Mouse (Mus musculus) forebrain, embryonic 15.5 days (tissue): ENCODE measurements around the gene Tmem265. TPM values are rescaled to one million over a fixed set of nuclear protein-coding genes. Genes with fewer than 3 reads are reported as not detected.

Experiments used
- ATAC-seq: fragments of 200-750 bp; cut with Nextera tagmentation; replicated peaks from 2 replicates; pipeline ENCODE4 v1.8.0; 2017; ENCODE audit warnings: mild to moderate bottlenecking, moderate TSS enrichment, moderate library complexity
- H3K27ac ChIP-seq: fragments of 300-500 bp; sonication (generic); replicated peaks from 2 replicates; pipeline ENCODE4 v1.5.1; 2015; ENCODE audit warnings: mild to moderate bottlenecking, inconsistent platforms
- H3K27me3 ChIP-seq: fragments of 300-500 bp; sonication (generic); 2 replicates; pipeline ENCODE4 v1.6.1; 2015; ENCODE audit warnings: inconsistent platforms
- H3K36me3 ChIP-seq: fragments of 300-500 bp; sonication (generic); 2 replicates; pipeline ENCODE4 v1.6.1; 2015; ENCODE audit warnings: mild to moderate bottlenecking, inconsistent platforms
- H3K4me1 ChIP-seq: fragments of 300-500 bp; sonication (generic); 2 replicates; pipeline ENCODE4 v1.6.1; 2015; ENCODE audit warnings: inconsistent platforms
- H3K4me2 ChIP-seq: fragments of 300-500 bp; sonication (generic); replicated peaks from 2 replicates; pipeline ENCODE4 v1.6.1; 2015; ENCODE audit warnings: mild to moderate bottlenecking, inconsistent platforms
- H3K4me3 ChIP-seq: fragments of 300-500 bp; sonication (generic); 2 replicates; pipeline ENCODE4 v1.5.1; 2015; ENCODE audit warnings: mild to moderate bottlenecking, inconsistent platforms
- H3K9ac ChIP-seq: fragments of 300-500 bp; sonication (generic); replicated peaks from 2 replicates; pipeline ENCODE4 v1.6.1; 2015; ENCODE audit warnings: mild to moderate bottlenecking, inconsistent platforms
- H3K9me3 ChIP-seq: fragments of 300-500 bp; sonication (generic); 2 replicates; pipeline ENCODE4 v1.6.1; 2016; ENCODE audit warnings: inconsistent platforms
- WGBS: fragments of 180-500 bp; shearing (Covaris S2); methylation state at CpG from one replicate; pipeline ENCODE4 v1.1.7; 2015; ENCODE audit warnings: mixed read lengths; 5-methylcytosine and 5-hydroxymethylcytosine counted together
- polyA plus RNA-seq: library from polyadenylated mRNA; unstranded; fragments of >200 nt; fragmentation: Nextera tagmentation; extraction: Ambion mirVana; gene quantifications from 2 replicates; pipeline ENCODE4 v1.2.1, GENCODE M21; 2015

Tmem265 gene
- polyA plus RNA-seq, 1 experiment from 2014 or later, result 3.7 TPM

- WGBS, result under 1% methylated on average over 50 of the region's 50 CpGs
- H3K4me2 ChIP-seq, result peak within 1 kb of the TSS; percentile 94
- peak within 1 kb of the TSS; percentile 89 for H3K27ac ChIP-seq
- peaks cover 26% of the 10 kb centered on the region for H3K36me3 ChIP-seq
- peak within 1 kb of the TSS; percentile 100 for H3K4me3 ChIP-seq
- H3K27me3 ChIP-seq, result no peaks in the 10 kb centered on the region
- H3K9ac ChIP-seq, result peak within 1 kb of the TSS; percentile 81
- H3K4me1 ChIP-seq, result peaks cover 33% of the 10 kb centered on the region
- H3K9me3 ChIP-seq, result no peaks in the 10 kb centered on the region
- ATAC-seq, result peak; percentile 91
These were observed 54.0 kb downstream of the Tmem265 start, which contains the start of gene Zfp629 for GRCm38 (mm10) chr7:127614891-127615843. Gene Zfp629 (minus strand): TSS chr7:127615797.

GRCm38 (mm10) chr7:127616336-127616735 lies 55.1 kb downstream of the Tmem265 start:
- no peak overlapping the region for H3K27ac ChIP-seq

More at GRCm38 (mm10) chr7:127616336-127616735, 55.1 kb downstream of the Tmem265 start:
- Histone ChIP-seq H3K4me2 (peak overlapping the region; percentile 94), H3K27me3 (no peaks in the 10 kb centered on the region), H3K9me3 (no peaks in the 10 kb centered on the region), H3K4me1 (peaks cover 33% of the 10 kb centered on the region), H3K9ac (0 out of 2 replicates have a peak overlapping the region, but pooled peaks have one; percentile 81), H3K4me3 (peak overlapping the region; percentile 100), H3K36me3 (peaks cover 14% of the 10 kb centered on the region)
- no peak for ATAC-seq
- WGBS, result 69% methylated on average over 1 of the region's 1 CpGs

Other genes starting within 250 kb of the Tmem265 start
- 12.1 and 12.7 TPM in 2 replicates for gene Zfp768, start 215.8 kb upstream of the Tmem265 start, polyA plus RNA-seq
- 7.6 and 8.9 TPM in 2 replicates for gene Zfp747, start 185.3 kb upstream of the Tmem265 start, polyA plus RNA-seq
- 4.8 and 5.5 TPM in 2 replicates for gene 9130019O22Rik, start 174.2 kb upstream of the Tmem265 start, polyA plus RNA-seq
- gene E430018J23Rik, start 167.8 kb upstream of the Tmem265 start, polyA plus RNA-seq, result 5.4 and 5.9 TPM in 2 replicates
- gene Zfp764, start 154.6 kb upstream of the Tmem265 start, polyA plus RNA-seq, result 4.6 and 6.1 TPM in 2 replicates
- gene Zfp688, start 139.3 kb upstream of the Tmem265 start, polyA plus RNA-seq, result 27.8 and 29.5 TPM in 2 replicates
- 16.2 and 17.1 TPM in 2 replicates for gene Zfp689, start 112.2 kb upstream of the Tmem265 start, polyA plus RNA-seq
- gene Prr14, start 101.8 kb upstream of the Tmem265 start, polyA plus RNA-seq, result 48.5 and 50.9 TPM in 2 replicates
- 12.7 and 13.2 TPM in 2 replicates for gene Fbrs, start 82.2 kb upstream of the Tmem265 start, polyA plus RNA-seq
- 54.1 and 64.2 TPM in 2 replicates for gene Srcap, start 49.4 kb upstream of the Tmem265 start, polyA plus RNA-seq
- gene Gm42715, start 41.8 kb upstream of the Tmem265 start, polyA plus RNA-seq, result 17.2 and 17.7 TPM in 2 replicates
- gene Phkg2, start 11.9 kb downstream of the Tmem265 start, polyA plus RNA-seq, result 59.7 and 62.3 TPM in 2 replicates
- 11.8 TPM in 2 replicates for gene Ccdc189, start 27.2 kb downstream of the Tmem265 start, polyA plus RNA-seq
- 51.1 and 52.4 TPM in 2 replicates for gene Rnf40, start 27.4 kb downstream of the Tmem265 start, polyA plus RNA-seq
- 18.7 and 18.9 TPM in 2 replicates for gene Zfp629, start 54.4 kb downstream of the Tmem265 start, polyA plus RNA-seq
- 43.1 and 47.9 TPM in 2 replicates for gene Bcl7c, start 147.5 kb downstream of the Tmem265 start, polyA plus RNA-seq
- gene Ctf1, start 151.3 kb downstream of the Tmem265 start, polyA plus RNA-seq, result 3.8 and 5.8 TPM in 2 replicates
- gene Ctf2, start 170.8 kb downstream of the Tmem265 start, polyA plus RNA-seq, result 0.10 and 0.19 TPM in 2 replicates
- 9.4 and 10.5 TPM in 2 replicates for gene Fbxl19, start 183.2 kb downstream of the Tmem265 start, polyA plus RNA-seq
- gene Orai3, start 208.4 kb downstream of the Tmem265 start, polyA plus RNA-seq, result 8.7 and 8.8 TPM in 2 replicates
- 22.4 and 24.8 TPM in 2 replicates for gene Setd1a, start 215.3 kb downstream of the Tmem265 start, polyA plus RNA-seq
- not detected in 2 replicates for gene Gm49388, start 224.2 kb downstream of the Tmem265 start, polyA plus RNA-seq
- 7.4 TPM in 2 replicates for gene Hsd3b7, start 239.2 kb downstream of the Tmem265 start, polyA plus RNA-seq